Mouse (Mus musculus): ENCODE data around the gene Iqschfp. TPM values are rescaled to one million over a fixed set of nuclear protein-coding genes. Genes with fewer than 3 reads are reported as not detected.
A peak's percentile ranks its signal among the peaks of the same experiment; 100 is the strongest.

The Iqschfp gene
- polyA plus RNA-seq, 2 experiments = 0.33 TPM; not detected in 1

DNA sequence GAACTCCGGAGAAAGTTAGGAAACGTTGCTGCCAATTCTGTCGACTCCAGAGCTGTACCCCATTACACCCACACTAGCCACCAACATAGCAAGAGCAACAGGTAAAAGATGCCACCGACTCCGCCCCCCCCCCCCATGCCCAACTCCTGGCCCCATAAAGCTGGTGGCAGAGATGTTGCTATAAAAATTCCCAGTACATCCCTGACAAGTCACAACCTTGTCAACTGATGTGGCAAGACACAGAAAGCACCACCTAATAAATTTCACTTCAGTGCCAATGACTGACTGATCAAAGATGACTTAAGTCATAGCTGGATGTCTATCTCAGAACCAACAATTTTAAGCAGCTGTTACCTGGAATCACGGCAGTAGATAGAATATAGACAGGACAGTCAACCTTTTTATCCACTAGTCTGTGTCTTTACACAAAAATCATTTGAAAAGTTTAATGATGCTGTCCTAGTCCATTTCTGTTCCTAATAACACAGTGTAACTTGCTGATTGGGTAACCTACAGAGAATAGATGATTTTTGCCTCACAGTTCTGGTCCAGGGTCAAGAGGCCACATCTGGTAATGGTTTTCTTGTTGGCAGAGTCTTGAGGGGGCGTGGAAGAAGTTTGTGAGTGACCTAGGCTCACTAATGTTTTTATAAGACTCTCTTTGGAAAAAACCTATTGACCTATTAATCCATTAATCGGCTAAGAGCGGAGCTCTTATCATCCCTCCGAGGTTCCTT lies 561.9 kb downstream of the Iqschfp start:
- Histone ChIP-seq H3K36me3 (ENCODE audit: control insufficient read depth, insufficient read depth, low read length) (no peaks in the 10 kb centered on the region), H3K4me2 (replicated peaks; ENCODE audit: low read depth, low read length, severe bottlenecking) (no peak overlapping the region), H3K27ac (replicated peaks; ENCODE audit: low read depth, low read length) (no peak overlapping the region), H3K9ac (ENCODE audit: low read depth, low read length, severe bottlenecking) (no peak overlapping the region), H3K4me1 (ENCODE audit: control insufficient read depth, insufficient read depth, low read length) (no peaks in the 10 kb centered on the region; the same call in 1 of the 2 replicates), H3K9me3 (ENCODE audit: control insufficient read depth, low read length) (no peaks in the 10 kb centered on the region), H3K4me3 (replicated peaks; ENCODE audit: low read length) (no peak overlapping the region), H3K27me3 (ENCODE audit: control insufficient read depth, insufficient read depth, low read length) (no peaks in the 10 kb centered on the region)
- ATAC-seq (ENCODE audit: low FRiP score, low read depth) (no peak), DNase-seq (ENCODE audit: low spot score) (no peak)
- WGBS = 15% methylated on average over 10 of the region's 10 CpGs
- TF ChIP-seq POLR2A (IDR thresholded peaks at IDR 0.05; ENCODE audit: borderline replicate concordance, extremely low read depth, insufficient read depth, insufficient read length) = no peak

DNA sequence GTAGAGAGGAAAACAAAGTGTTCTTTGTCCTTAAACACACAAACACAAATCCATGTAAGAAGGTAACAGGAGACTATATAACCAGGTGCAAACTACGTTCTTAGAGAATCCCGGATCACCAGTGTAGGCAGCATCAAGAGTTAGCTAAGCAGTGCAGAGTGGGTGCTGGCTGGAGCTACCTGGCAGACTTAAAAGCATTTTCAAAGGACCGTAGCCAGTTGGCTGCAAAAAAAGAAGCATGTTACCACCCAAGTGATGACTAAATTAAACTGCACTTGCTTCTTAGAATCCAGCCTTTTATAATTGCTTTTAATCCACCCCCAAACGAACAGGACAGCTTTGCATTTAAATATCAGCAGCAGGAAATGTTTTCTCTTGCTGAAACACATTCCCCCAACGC lies 574.6 kb downstream of the Iqschfp start:
- Histone ChIP-seq H3K27ac (replicated peaks; ENCODE audit: low read depth, low read length) (no peak overlapping the region), H3K9me3 (ENCODE audit: control insufficient read depth, low read length) (no peaks in the 10 kb centered on the region), H3K4me3 (replicated peaks; ENCODE audit: low read length) (no peak overlapping the region), H3K27me3 (ENCODE audit: control insufficient read depth, insufficient read depth, low read length) (no peaks in the 10 kb centered on the region), H3K36me3 (ENCODE audit: control insufficient read depth, insufficient read depth, low read length) (no peaks in the 10 kb centered on the region), H3K4me1 (ENCODE audit: control insufficient read depth, insufficient read depth, low read length) (peaks cover 15% of the 10 kb centered on the region), H3K9ac (ENCODE audit: low read depth, low read length, severe bottlenecking) (no peak overlapping the region), H3K4me2 (replicated peaks; ENCODE audit: low read depth, low read length, severe bottlenecking) (no peak overlapping the region)
- no peak for DNase-seq (ENCODE audit: low spot score)
- no peak for TF ChIP-seq POLR2A (IDR thresholded peaks at IDR 0.05; ENCODE audit: borderline replicate concordance, extremely low read depth, insufficient read depth, insufficient read length)
- no peak for ATAC-seq (ENCODE audit: low FRiP score, low read depth)
- 39% methylated on average over 5 of the region's 5 CpGs for WGBS

DNA sequence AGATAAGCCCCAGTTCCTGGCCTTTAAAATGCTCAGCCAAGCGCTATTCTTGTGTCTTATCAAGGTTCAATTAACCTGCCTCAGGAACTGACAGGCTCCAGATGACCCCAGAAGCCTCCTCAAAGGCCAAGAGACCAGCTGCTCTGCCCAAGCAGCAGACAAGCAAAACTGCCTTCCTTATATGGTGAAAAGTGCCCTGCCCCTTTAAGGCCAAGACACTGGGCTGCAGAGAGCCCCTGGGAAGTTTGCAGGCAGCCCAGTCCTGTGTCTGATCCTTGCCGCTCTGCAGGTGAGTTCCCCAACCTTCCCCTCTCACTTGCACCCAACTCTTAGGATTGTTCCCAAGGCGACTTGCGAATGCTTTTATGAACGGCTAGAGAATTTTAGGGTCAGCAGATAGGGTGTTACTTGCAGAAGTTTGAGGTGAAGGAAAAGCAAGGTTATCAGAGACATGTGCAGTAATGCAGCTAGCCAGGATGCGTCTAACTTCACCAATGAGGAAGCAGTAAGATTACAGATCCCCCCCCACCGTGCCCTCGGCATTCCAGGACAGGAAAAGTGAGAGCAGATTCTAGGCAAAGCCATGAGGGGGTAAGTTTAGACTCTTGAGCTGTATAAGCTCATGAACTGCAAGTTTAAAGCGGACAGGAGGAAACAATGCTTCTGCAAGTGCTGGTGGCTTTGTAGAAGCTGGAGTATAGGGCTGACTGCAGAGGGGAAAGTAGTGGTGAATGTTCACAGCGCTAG lies 576.1 kb downstream of the Iqschfp start:
- Histone ChIP-seq H3K4me3 (replicated peaks; ENCODE audit: low read length) (0 out of 2 replicates have a peak overlapping the region, but pooled peaks have one; percentile 3), H3K9ac (ENCODE audit: low read depth, low read length, severe bottlenecking) (no peak overlapping the region), H3K4me1 (ENCODE audit: control insufficient read depth, insufficient read depth, low read length) (peaks cover 15% of the 10 kb centered on the region), H3K4me2 (replicated peaks; ENCODE audit: low read depth, low read length, severe bottlenecking) (peak overlapping the region; percentile 36), H3K9me3 (ENCODE audit: control insufficient read depth, low read length) (no peaks in the 10 kb centered on the region), H3K27ac (replicated peaks; ENCODE audit: low read depth, low read length) (no peak overlapping the region), H3K27me3 (ENCODE audit: control insufficient read depth, insufficient read depth, low read length) (no peaks in the 10 kb centered on the region), H3K36me3 (ENCODE audit: control insufficient read depth, insufficient read depth, low read length) (no peaks in the 10 kb centered on the region)
- ATAC-seq (ENCODE audit: low FRiP score, low read depth) (no peak), DNase-seq (ENCODE audit: low spot score) (no peak)
- TF ChIP-seq POLR2A (IDR thresholded peaks at IDR 0.05; ENCODE audit: borderline replicate concordance, extremely low read depth, insufficient read depth, insufficient read length) = no peak
- WGBS = 6% methylated on average over 10 of the region's 10 CpGs

DNA sequence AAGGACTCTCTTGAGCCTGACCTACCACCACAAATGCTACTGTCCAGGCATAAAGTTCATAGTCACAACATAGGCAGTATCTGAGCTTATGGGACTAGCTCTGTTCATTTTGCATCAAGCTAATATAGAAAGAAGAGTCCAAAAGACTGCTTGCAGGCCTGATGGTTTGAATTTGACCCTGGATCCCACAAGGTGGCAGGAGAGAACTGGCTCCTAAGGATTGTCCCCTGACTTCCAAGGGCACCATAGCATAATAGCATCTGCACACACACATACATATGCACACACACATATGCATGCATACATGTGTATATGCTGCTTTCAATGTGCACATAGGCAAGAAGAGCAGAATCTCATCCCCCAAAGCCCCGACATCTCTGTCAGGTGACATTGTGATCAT lies 577.6 kb downstream of the Iqschfp start:
- no peak overlapping the region for H3K27ac ChIP-seq (replicated peaks; ENCODE audit: low read depth, low read length)
- H3K27me3 ChIP-seq (ENCODE audit: control insufficient read depth, insufficient read depth, low read length) = no peaks in the 10 kb centered on the region
- no peak for ATAC-seq (ENCODE audit: low FRiP score, low read depth)
- H3K4me2 ChIP-seq (replicated peaks; ENCODE audit: low read depth, low read length, severe bottlenecking) = no peak overlapping the region
- H3K4me3 ChIP-seq (replicated peaks; ENCODE audit: low read length) = no peak overlapping the region
- H3K36me3 ChIP-seq (ENCODE audit: control insufficient read depth, insufficient read depth, low read length) = no peaks in the 10 kb centered on the region
- TF ChIP-seq POLR2A (IDR thresholded peaks at IDR 0.05; ENCODE audit: borderline replicate concordance, extremely low read depth, insufficient read depth, insufficient read length) = no peak
- H3K9ac ChIP-seq (ENCODE audit: low read depth, low read length, severe bottlenecking) = no peak overlapping the region
- DNase-seq (ENCODE audit: low spot score) = no peak
- H3K4me1 ChIP-seq (ENCODE audit: control insufficient read depth, insufficient read depth, low read length) = peaks cover 15% of the 10 kb centered on the region
- 69% methylated on average over 1 of the region's 1 CpGs for WGBS
- no peaks in the 10 kb centered on the region for H3K9me3 ChIP-seq (ENCODE audit: control insufficient read depth, low read length)

DNA sequence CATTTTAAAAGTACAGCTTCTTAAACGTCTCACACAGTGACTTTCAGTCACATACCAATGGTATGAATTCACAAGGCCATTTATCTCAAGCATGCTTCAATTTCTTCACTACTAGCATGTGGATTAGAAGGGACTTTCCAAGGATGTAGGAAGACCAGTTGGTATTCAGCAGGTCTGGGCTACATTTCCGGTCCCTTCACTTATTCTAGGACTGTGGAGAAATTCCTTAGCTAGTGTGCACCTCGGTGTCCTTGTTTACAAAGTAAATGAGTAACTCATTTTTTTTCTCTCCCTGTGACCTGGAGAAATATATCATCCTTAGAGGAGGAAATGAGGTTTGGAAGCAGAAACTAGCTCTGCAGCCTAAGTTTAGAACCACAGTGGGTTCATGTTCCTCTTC lies 578.0 kb downstream of the Iqschfp start:
- H3K9me3 ChIP-seq (ENCODE audit: control insufficient read depth, low read length) = no peaks in the 10 kb centered on the region
- no peak overlapping the region for H3K4me2 ChIP-seq (replicated peaks; ENCODE audit: low read depth, low read length, severe bottlenecking)
- no peak overlapping the region for H3K27ac ChIP-seq (replicated peaks; ENCODE audit: low read depth, low read length)
- no peak for ATAC-seq (ENCODE audit: low FRiP score, low read depth)
- no peak for DNase-seq (ENCODE audit: low spot score)
- H3K4me3 ChIP-seq (replicated peaks; ENCODE audit: low read length) = no peak overlapping the region
- WGBS = 27% methylated on average over 3 of the region's 3 CpGs
- TF ChIP-seq POLR2A (IDR thresholded peaks at IDR 0.05; ENCODE audit: borderline replicate concordance, extremely low read depth, insufficient read depth, insufficient read length) = no peak
- H3K36me3 ChIP-seq (ENCODE audit: control insufficient read depth, insufficient read depth, low read length) = no peaks in the 10 kb centered on the region
- no peaks in the 10 kb centered on the region for H3K27me3 ChIP-seq (ENCODE audit: control insufficient read depth, insufficient read depth, low read length)
- no peak overlapping the region for H3K9ac ChIP-seq (ENCODE audit: low read depth, low read length, severe bottlenecking)
- H3K4me1 ChIP-seq (ENCODE audit: control insufficient read depth, insufficient read depth, low read length) = peaks cover 15% of the 10 kb centered on the region

All from limb, embryonic 14.5 days (tissue).